Mouse (Mus musculus): ENCODE measurements at regions not wholly inside any gene's neighbourhood (a gene's known extent, or its start where the extent isn't known, plus 50 kb on each side); places are given as distances from the start of the nearest gene placed in this dataset.

- TF ChIP-seq CTCF (IDR thresholded peaks at IDR 0.05; ENCODE audit: insufficient read depth, low read length) (no peak), POLR2A (IDR thresholded peaks at IDR 0.05; ENCODE audit: borderline replicate concordance, extremely low read depth, low read depth, low read length) (no peak)
Observed at GRCm38 (mm10) chr13:16100253-16100652, 88.6 kb downstream of the Inhba start.

All from lung, adult 2 months (tissue).